Mouse (Mus musculus): ENCODE data around the gene Tma7.

DNA sequence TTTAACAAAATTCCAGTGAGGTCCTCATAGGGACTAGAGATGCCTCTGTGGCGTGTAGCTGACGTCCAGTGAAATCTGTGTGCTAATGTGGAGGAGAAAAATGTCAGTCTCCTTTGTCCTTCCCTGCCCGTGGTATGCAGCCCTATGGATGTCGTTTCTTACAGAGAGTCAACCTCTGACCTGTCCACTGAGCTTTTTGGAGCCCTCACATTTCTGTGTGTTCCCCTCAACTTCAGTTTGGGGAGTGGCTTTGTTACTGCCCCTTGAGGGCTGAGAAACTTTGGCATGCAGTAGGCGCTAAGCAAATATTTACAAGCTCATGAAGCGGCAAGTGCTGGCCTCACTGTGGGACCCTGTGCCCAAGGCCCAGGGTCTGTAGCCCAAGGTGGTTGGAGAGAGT, 14.9 kb upstream of the Tma7 start:
- no peak for TF ChIP-seq POLR2A (IDR thresholded peaks at IDR 0.05; ENCODE audit: low read depth, low read length)
- no peak for TF ChIP-seq ZC3H11A (IDR thresholded peaks at IDR 0.05; ENCODE audit: low read depth, low read length)
- no peak for TF ChIP-seq RAD21 (IDR thresholded peaks at IDR 0.05; ENCODE audit: low read depth, low read length)
- no peak for TF ChIP-seq EP300 (IDR thresholded peaks at IDR 0.05; ENCODE audit: low read length)
- no peak for TF ChIP-seq CTCF (conservative IDR thresholded peaks at IDR 0.05 in 1 of 2, IDR thresholded peaks at IDR 0.05 in 1 of 2; ENCODE audit: low read depth in 2 of 2, low read length in 2 of 2)
- TF ChIP-seq USF1 (IDR thresholded peaks at IDR 0.05; ENCODE audit: low read depth, low read length), result no peak
- no peak for TF ChIP-seq TBP (conservative IDR thresholded peaks at IDR 0.05; ENCODE audit: low read depth, low read length)
- TF ChIP-seq TCF12 (IDR thresholded peaks at IDR 0.05; ENCODE audit: low read depth, low read length), result no peak
- TF ChIP-seq POLR2AphosphoS2 (IDR thresholded peaks at IDR 0.05; ENCODE audit: low read depth, low read length), result no peak
- no peak for TF ChIP-seq CHD1 (IDR thresholded peaks at IDR 0.05; ENCODE audit: low read depth, low read length)
- TF ChIP-seq USF2 (conservative IDR thresholded peaks at IDR 0.05; ENCODE audit: low read depth, low read length), result no peak
- no peak for TF ChIP-seq CHD2 (IDR thresholded peaks at IDR 0.05; ENCODE audit: low read length)
- TF ChIP-seq MAZ (IDR thresholded peaks at IDR 0.05; ENCODE audit: low read depth, low read length), result no peak
- no peak for TF ChIP-seq RCOR1 (conservative IDR thresholded peaks at IDR 0.05; ENCODE audit: low read depth, low read length)

Measured in CH12.LX (cell line).